Mouse (Mus musculus): ENCODE data around the gene Cmtm6.

Cmtm6 gene

GRCm38 (mm10) chr9:114729911-114730805 is 758 bp upstream of the Cmtm6 start:
- no peak for DNase-seq

GRCm38 (mm10) chr9:114731871-114732682 is 1.2 kb downstream of the Cmtm6 start:
- no peak for DNase-seq

- DNase-seq, result no peak
Observed at GRCm38 (mm10) chr9:114733238-114733637, 2.3 kb downstream of the Cmtm6 start.

GRCm38 (mm10) chr9:114736442-114736841 is 5.5 kb downstream of the Cmtm6 start:
- no peak for DNase-seq

GRCm38 (mm10) chr9:114740336-114740735 is 9.4 kb downstream of the Cmtm6 start:
- no peak for DNase-seq

GRCm38 (mm10) chr9:114742731-114743130 is 11.8 kb downstream of the Cmtm6 start:
- no peak for DNase-seq

GRCm38 (mm10) chr9:114745163-114745562 is 14.2 kb downstream of the Cmtm6 start:
- no peak for DNase-seq

GRCm38 (mm10) chr9:114745654-114746053 is 14.7 kb downstream of the Cmtm6 start:
- no peak for DNase-seq

GRCm38 (mm10) chr9:114747012-114747411 is 16.1 kb downstream of the Cmtm6 start:
- DNase-seq, result no peak

- DNase-seq, result no peak
Observed at GRCm38 (mm10) chr9:114747466-114747865, 16.6 kb downstream of the Cmtm6 start.

GRCm38 (mm10) chr9:114751582-114751981 is 20.7 kb downstream of the Cmtm6 start:
- no peak for DNase-seq

GRCm38 (mm10) chr9:114752311-114752710 is 21.4 kb downstream of the Cmtm6 start:
- DNase-seq, result no peak

GRCm38 (mm10) chr9:114752863-114753484 is 22.1 kb downstream of the Cmtm6 start:
- peak; percentile 95 to 96 for DNase-seq

GRCm38 (mm10) chr9:114758272-114758671 is 27.4 kb downstream of the Cmtm6 start:
- DNase-seq, result no peak

- DNase-seq, result no peak
Observed at GRCm38 (mm10) chr9:114758801-114759200, 27.9 kb downstream of the Cmtm6 start.

GRCm38 (mm10) chr9:114759886-114760285 is 29.0 kb downstream of the Cmtm6 start:
- DNase-seq, result no peak

- no peak for DNase-seq
Observed at GRCm38 (mm10) chr9:114760353-114760752, 29.4 kb downstream of the Cmtm6 start.

- no peak for DNase-seq
Observed at GRCm38 (mm10) chr9:114761848-114762247, 30.9 kb downstream of the Cmtm6 start.

GRCm38 (mm10) chr9:114763341-114763740 is 32.4 kb downstream of the Cmtm6 start:
- peak; percentile 68 to 73 for DNase-seq

- DNase-seq, result peak; percentile 88 to 93
Observed at GRCm38 (mm10) chr9:114767030-114767429, 36.1 kb downstream of the Cmtm6 start.

GRCm38 (mm10) chr9:114767507-114767906 is 36.6 kb downstream of the Cmtm6 start:
- DNase-seq, result no peak

GRCm38 (mm10) chr9:114768066-114768465 is 37.1 kb downstream of the Cmtm6 start:
- DNase-seq, result peak; percentile 56 to 58

- no peak for DNase-seq
Observed at GRCm38 (mm10) chr9:114770224-114770623, 39.3 kb downstream of the Cmtm6 start.
